Mouse (Mus musculus): ENCODE measurements at regions not wholly inside any gene's neighbourhood (a gene's known extent, or its start where the extent isn't known, plus 50 kb on each side); places are given as distances from the start of the nearest gene placed in this dataset.

DNA sequence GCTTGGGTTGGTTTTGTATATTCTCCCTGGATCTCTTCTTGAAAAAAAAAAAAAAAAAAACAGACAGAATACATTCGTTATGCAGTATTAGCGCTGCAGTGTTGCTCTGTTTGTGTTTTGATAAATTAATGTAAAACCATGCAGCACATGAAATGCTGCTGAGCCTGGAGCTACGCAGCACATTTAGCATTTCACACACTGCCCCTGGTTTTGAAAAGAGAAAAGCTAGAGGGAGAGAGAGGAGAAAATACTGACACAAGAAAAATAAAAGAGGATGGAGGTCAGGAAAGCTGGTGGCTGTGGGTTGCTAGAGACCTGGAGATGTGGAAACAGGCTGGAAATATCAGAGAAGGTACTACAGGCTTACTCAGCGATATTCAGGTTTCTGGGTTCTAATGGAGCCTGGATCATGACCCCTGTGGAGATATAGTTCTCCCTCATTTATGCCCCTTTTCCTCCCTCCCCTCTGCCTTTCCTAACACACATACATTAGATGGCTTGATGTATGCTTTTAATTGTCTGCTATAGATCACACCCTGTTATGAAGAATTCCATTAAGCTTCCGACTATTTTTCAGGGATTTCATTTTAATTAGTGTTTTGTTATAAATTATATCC lies 296.8 kb upstream of the Rsrc1 start:
- H3K9ac ChIP-seq (replicated peaks): no peak overlapping the region
- peaks cover 10% of the 10 kb centered on the region for H3K4me1 ChIP-seq
- H3K27ac ChIP-seq (replicated peaks): no peak overlapping the region
- H3K36me3 ChIP-seq: no peaks in the 10 kb centered on the region
- WGBS: 28% methylated on average over 5 of the region's 5 CpGs
- H3K4me3 ChIP-seq (replicated peaks): no peak overlapping the region
- H3K27me3 ChIP-seq (replicated peaks): no peaks in the 10 kb centered on the region
- no peak overlapping the region for H3K4me2 ChIP-seq
- peak; percentile 41; the same call in 1 of the 2 replicates for ATAC-seq (ENCODE audit: low FRiP score)
- no peaks in the 10 kb centered on the region; the same call in 1 of the 2 replicates for H3K9me3 ChIP-seq (replicated peaks)

DNA sequence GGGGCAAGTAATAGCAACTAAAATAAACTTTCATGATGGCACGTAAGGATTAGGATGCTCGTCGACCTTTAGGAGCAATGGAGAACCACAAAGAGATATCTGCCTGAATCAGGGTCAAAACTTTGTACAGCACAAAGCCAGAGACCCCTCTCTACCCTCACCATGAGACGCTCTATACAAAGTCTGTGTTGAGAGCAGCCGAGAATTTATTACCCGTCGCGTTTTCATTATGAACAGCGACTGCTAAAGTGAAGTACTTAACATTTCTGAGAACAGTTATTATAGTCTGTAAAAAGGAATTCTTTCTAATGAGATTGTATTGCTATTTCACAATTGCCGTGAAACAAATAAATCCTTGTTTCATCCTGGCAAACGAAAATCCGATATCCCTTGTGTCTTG lies 296.1 kb upstream of the Rsrc1 start:
- WGBS: 19% methylated on average over 12 of the region's 12 CpGs
- no peaks in the 10 kb centered on the region for H3K27me3 ChIP-seq (replicated peaks)
- no peak overlapping the region for H3K4me2 ChIP-seq
- ATAC-seq (ENCODE audit: low FRiP score): no peak; the same call in 1 of the 2 replicates
- no peak overlapping the region for H3K4me3 ChIP-seq (replicated peaks)
- no peaks in the 10 kb centered on the region for H3K36me3 ChIP-seq
- no peak overlapping the region for H3K27ac ChIP-seq (replicated peaks)
- no peaks in the 10 kb centered on the region; the same call in 1 of the 2 replicates for H3K9me3 ChIP-seq (replicated peaks)
- H3K9ac ChIP-seq (replicated peaks): no peak overlapping the region
- peaks cover 10% of the 10 kb centered on the region for H3K4me1 ChIP-seq

DNA sequence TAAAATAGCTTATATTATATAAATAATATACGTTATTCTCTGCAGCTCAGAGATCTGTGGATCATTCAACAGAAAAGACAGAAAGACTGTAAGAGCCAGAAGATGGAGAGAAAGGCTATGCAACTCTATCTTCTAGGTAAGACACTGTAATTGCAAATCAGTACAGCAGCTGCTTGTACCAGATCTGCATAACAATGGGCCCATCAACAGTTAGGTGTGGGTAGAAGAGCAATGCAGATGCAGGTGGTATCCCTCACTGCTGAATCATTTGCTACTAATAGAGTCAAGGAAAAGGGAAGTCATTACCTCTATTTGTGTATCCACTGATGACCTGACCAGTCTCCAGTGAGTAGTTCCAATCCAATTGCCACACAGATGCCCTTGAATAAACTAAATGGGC lies 294.1 kb upstream of the Rsrc1 start:
- Histone ChIP-seq H3K9me3 (replicated peaks) (no peaks in the 10 kb centered on the region), H3K4me1 (peaks cover 10% of the 10 kb centered on the region), H3K27me3 (replicated peaks) (no peaks in the 10 kb centered on the region), H3K27ac (replicated peaks) (no peak overlapping the region), H3K36me3 (no peaks in the 10 kb centered on the region), H3K4me2 (no peak overlapping the region), H3K4me3 (replicated peaks) (no peak overlapping the region), H3K9ac (replicated peaks) (no peak overlapping the region)
- ATAC-seq (ENCODE audit: low FRiP score): no peak
- WGBS: 96% methylated on average over 1 of the region's 1 CpGs

DNA sequence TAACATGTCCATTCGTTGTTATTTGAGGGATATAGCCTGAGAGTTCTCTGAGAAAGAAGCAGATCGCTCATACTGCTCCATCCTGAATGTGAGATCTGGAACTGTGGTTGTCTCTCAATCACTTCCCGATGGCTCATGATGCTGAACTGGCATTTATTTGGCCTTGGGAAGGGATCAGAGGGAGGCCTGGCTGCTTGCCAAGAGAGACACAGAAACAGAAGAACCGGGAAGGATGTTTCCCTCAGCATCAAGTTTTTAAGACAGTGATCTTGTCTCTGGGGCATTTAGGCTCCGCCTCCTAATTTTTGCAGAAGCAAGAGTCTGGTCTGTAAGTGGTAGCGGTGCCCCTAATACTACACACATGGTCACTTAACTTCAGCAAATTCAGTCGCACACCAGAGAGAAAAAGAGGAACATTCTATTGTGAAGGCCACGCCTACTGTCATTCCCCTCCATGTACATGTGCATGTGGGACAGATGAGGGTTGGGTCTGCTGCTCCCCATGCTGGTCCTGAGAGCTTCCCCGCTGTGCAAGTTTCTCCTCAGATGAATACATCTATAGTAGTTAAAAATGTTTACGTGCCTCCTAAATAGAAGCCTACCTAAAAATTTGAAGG lies 290.2 kb upstream of the Rsrc1 start:
- 79% methylated on average over 10 of the region's 10 CpGs for WGBS
- Histone ChIP-seq H3K9me3 (replicated peaks) (no peaks in the 10 kb centered on the region), H3K27ac (replicated peaks) (no peak overlapping the region), H3K4me2 (no peak overlapping the region), H3K9ac (replicated peaks) (no peak overlapping the region), H3K27me3 (replicated peaks) (no peaks in the 10 kb centered on the region), H3K4me1 (no peaks in the 10 kb centered on the region), H3K36me3 (no peaks in the 10 kb centered on the region), H3K4me3 (replicated peaks) (no peak overlapping the region)
- ATAC-seq (ENCODE audit: low FRiP score): no peak

DNA sequence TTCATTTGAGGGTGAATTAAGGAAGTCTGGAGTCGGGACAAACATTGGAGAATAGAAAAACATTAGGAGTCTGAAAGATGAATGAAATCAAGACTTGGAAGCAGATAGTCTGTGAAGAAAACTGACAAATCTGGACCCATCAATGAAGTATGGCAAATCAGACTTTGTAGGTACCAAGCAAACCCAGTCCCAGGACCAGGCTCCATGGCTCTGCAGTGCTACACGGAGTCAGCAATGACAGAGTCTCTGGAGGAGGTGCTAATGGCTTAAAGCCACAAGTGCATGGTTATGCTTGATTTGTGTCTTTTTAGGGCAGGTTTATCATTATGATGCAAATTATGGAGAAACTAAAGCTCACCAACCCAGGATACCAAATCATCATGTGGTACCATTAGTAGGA lies 286.1 kb upstream of the Rsrc1 start:
- Histone ChIP-seq H3K4me3 (replicated peaks) (no peak overlapping the region), H3K9me3 (replicated peaks) (no peaks in the 10 kb centered on the region), H3K27me3 (replicated peaks) (no peaks in the 10 kb centered on the region), H3K36me3 (no peaks in the 10 kb centered on the region), H3K4me1 (no peaks in the 10 kb centered on the region), H3K4me2 (no peak overlapping the region), H3K27ac (replicated peaks) (no peak overlapping the region), H3K9ac (replicated peaks) (no peak overlapping the region)
- WGBS: 94% methylated on average over 2 of the region's 2 CpGs
- ATAC-seq (ENCODE audit: low FRiP score): no peak

DNA sequence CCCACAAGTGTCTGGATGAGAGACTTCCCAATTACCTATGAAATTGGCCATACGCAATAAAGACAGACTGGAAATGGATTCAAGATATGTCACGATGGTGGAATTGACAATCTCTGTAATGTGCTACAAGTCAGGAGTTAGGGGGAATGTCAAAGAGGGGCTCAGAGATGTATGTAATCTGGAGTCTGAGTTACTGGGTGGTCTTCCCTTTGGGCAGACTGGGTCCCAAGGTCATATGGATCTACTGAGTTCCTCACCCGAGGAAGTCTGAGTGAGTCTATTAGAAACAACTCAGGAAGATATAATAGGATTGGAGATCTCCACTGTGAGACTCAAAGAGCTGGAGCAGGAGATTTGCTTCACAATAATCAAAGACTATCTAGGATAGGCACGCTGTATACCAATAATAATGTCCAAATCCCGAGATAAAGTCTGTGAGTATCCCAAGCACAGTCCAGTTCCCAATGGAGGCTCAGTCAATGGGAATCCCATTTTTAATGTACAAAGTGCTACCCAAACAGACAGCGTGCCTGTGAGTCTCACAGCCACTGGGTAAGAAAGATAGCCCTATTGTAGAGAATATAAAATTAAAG lies 285.4 kb upstream of the Rsrc1 start:
- H3K4me1 ChIP-seq: no peaks in the 10 kb centered on the region
- H3K4me2 ChIP-seq: no peak overlapping the region
- H3K9me3 ChIP-seq (replicated peaks): no peaks in the 10 kb centered on the region
- H3K9ac ChIP-seq (replicated peaks): no peak overlapping the region
- H3K27ac ChIP-seq (replicated peaks): no peak overlapping the region
- no peak overlapping the region for H3K4me3 ChIP-seq (replicated peaks)
- no peaks in the 10 kb centered on the region for H3K36me3 ChIP-seq
- H3K27me3 ChIP-seq (replicated peaks): no peaks in the 10 kb centered on the region
- ATAC-seq (ENCODE audit: low FRiP score): no peak
- 93% methylated on average over 6 of the region's 6 CpGs for WGBS

DNA sequence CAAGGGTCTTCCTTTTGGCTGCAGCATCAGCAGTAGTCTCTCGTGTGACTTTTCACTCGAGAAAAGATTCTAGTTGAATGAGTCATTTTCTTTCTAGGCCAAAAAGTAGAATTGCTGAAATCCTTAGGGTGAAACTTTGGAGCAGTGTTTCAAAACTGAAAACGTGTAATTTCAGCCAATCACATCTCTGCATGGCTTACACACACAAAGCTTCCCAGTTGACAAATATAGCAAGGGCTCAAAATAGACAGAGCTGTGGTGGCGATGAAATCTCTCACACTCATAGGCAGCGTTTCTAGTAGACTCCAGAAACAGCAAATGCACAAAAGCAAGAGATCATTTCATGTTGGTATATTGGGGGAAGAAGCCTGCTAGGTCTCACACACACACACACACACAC lies 283.1 kb upstream of the Rsrc1 start:
- Histone ChIP-seq H3K4me2 (no peak overlapping the region), H3K36me3 (no peaks in the 10 kb centered on the region), H3K27ac (replicated peaks) (no peak overlapping the region), H3K9ac (replicated peaks) (no peak overlapping the region), H3K9me3 (replicated peaks) (no peaks in the 10 kb centered on the region), H3K27me3 (replicated peaks) (no peaks in the 10 kb centered on the region), H3K4me1 (no peaks in the 10 kb centered on the region), H3K4me3 (replicated peaks) (no peak overlapping the region)
- 80% methylated on average over 5 of the region's 5 CpGs for WGBS
- ATAC-seq (ENCODE audit: low FRiP score): no peak

DNA sequence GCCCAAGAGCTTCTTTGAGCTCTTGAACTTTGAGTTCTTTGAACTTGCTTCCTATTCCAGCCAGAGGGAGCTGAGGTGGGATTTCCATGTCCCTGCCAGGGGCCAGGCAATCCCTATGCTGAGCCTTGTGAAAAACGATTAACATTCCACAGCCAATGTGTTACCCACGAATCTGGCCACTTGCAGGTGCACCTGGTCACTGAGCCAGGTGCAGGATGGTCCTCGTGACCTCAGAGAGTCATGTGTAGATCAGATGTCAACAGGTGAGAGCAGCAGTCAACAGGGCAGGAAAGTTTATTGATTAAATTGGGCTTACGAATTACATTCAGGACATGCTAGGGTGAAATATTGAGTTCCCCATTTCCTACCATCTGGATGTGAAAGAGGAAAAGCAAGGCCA lies 275.4 kb upstream of the Rsrc1 start:
- Histone ChIP-seq H3K9ac (replicated peaks) (no peak overlapping the region), H3K9me3 (replicated peaks) (no peaks in the 10 kb centered on the region), H3K4me1 (no peaks in the 10 kb centered on the region), H3K4me2 (no peak overlapping the region), H3K27ac (replicated peaks) (no peak overlapping the region), H3K27me3 (replicated peaks) (no peaks in the 10 kb centered on the region), H3K36me3 (no peaks in the 10 kb centered on the region), H3K4me3 (replicated peaks) (no peak overlapping the region)
- 90% methylated on average over 4 of the region's 4 CpGs for WGBS
- ATAC-seq (ENCODE audit: low FRiP score): no peak

DNA sequence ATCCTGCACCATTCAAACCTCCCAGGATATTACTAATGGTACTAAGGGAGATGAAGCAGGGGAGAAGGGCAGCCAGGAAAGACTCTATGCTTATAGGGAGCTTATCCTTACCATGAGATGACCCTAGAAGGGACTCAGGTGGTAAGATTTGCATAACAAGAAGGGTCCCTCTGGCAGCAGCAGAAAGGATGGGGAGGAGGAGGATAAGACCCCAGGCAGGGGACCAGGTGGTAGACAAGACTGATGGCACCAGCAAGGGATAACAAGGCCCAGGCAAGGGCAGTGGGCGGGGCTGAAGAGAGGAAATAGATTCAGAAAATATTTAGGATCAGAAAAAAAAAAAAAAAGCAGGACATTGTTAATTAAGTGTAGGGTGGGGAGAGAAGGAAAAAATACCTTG lies 245.7 kb upstream of the Rsrc1 start:
- no peaks in the 10 kb centered on the region for H3K9me3 ChIP-seq (replicated peaks)
- no peak overlapping the region for H3K27ac ChIP-seq (replicated peaks)
- H3K36me3 ChIP-seq: no peaks in the 10 kb centered on the region
- ATAC-seq (ENCODE audit: low FRiP score): no peak
- H3K4me3 ChIP-seq (replicated peaks): no peak overlapping the region
- H3K27me3 ChIP-seq (replicated peaks): no peaks in the 10 kb centered on the region
- H3K4me2 ChIP-seq: no peak overlapping the region
- WGBS: 44% methylated on average over 1 of the region's 1 CpGs
- peaks cover 19% of the 10 kb centered on the region for H3K4me1 ChIP-seq
- no peak overlapping the region for H3K9ac ChIP-seq (replicated peaks)

DNA sequence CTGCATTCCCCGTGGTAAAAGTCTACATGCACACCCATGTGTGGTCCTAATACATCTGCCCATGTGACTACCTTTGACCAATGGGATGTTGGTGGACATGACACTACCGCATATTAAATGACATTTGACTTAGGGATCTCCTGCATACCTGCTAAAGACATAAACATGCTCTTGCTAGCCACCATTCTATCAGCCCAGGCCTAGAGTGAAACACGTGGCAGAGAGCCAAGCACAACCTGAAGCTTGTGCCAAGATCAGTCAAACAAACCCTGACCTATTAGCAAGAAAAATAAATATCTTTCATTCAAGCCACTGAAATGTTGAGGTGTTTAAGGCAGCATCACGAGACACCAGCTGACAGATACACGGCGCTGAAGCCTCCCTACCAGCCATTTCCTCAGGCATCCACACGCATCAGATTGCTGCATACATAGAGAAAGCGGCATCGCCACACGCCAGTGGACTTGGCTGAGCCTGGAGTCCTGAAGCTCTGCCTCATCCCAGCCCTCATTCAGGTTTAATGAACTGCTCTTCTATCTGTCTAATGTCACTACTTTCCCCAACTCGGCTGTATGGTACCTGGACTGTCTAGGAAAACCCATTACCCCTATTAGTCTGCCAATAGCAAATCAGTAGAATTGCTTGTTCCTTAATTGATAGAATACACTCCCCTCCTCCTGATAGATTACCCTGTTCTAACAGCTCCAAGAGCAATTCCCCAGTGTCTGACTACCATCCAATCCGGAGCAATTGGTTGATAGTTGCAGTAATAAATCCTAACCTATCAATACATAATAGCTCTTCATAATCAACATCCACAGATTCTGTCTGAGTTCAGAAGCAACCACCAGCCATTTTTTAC lies 242.8 kb upstream of the Rsrc1 start:
- peak overlapping the region; percentile 9; the same call in 1 of the 2 replicates for H3K4me2 ChIP-seq
- WGBS: 43% methylated on average over 12 of the region's 12 CpGs
- H3K27ac ChIP-seq (replicated peaks): no peak overlapping the region
- H3K36me3 ChIP-seq: no peaks in the 10 kb centered on the region
- H3K9ac ChIP-seq (replicated peaks): no peak overlapping the region
- no peaks in the 10 kb centered on the region for H3K9me3 ChIP-seq (replicated peaks)
- H3K4me1 ChIP-seq: peaks cover 19% of the 10 kb centered on the region
- H3K4me3 ChIP-seq (replicated peaks): no peak overlapping the region
- H3K27me3 ChIP-seq (replicated peaks): no peaks in the 10 kb centered on the region
- ATAC-seq (ENCODE audit: low FRiP score): peak; percentile 71

DNA sequence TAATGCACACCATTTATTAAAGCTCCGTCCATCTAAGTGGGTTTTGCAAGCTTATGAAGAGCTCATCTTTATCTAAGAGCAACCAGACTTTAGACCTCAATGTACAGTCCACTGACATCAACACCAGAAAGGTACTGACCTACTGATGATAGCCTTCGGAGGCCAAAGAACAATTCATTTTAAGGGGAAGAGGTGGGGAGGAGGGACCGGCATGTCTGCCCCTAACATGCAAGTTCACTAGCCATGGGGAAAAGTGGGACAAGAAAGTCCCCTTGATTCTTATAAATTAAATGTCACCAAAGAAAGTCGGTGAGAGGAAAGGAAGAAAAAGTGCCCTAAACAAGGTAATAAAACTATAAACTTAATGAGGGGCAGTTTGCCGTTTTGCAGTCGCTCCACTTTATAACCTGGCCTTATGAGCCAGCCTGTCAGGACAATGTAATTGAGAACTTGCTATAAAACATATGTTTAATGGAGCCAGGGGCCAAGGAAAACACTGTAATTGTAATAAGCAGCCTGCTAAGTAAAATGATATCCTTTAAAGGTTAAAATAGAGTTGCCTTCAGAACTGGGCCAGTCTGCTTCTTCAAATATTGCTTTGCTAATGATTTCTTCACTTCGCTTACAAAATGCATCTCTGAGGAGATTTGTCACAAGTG lies 241.7 kb upstream of the Rsrc1 start:
- no peak for ATAC-seq (ENCODE audit: low FRiP score)
- peaks cover 19% of the 10 kb centered on the region for H3K4me1 ChIP-seq
- no peak overlapping the region for H3K9ac ChIP-seq (replicated peaks)
- H3K4me2 ChIP-seq: no peak overlapping the region
- H3K9me3 ChIP-seq (replicated peaks): no peaks in the 10 kb centered on the region
- H3K27ac ChIP-seq (replicated peaks): no peak overlapping the region
- no peak overlapping the region for H3K4me3 ChIP-seq (replicated peaks)
- no peaks in the 10 kb centered on the region for H3K27me3 ChIP-seq (replicated peaks)
- 29% methylated on average over 7 of the region's 7 CpGs for WGBS
- H3K36me3 ChIP-seq: no peaks in the 10 kb centered on the region
